Mouse (Mus musculus) limb, embryonic 13.5 days (tissue): Measurements from ENCODE around the gene Olfr68. TPM values are rescaled to one million over a fixed set of nuclear protein-coding genes. Genes with fewer than 3 reads are reported as not detected.
"Not testable (repeated sequence)": the region's sequence is repeated elsewhere in the genome, so short reads cannot be mapped to it uniquely, and the experiment has no call there.

ENCODE experiments used
- ATAC-seq: fragments of 200-750 bp; cut with Nextera tagmentation; 2 replicates; pipeline ENCODE4 v1.8.0; 2017; ENCODE audit warnings: low read depth, moderate number of reproducible peaks, moderate TSS enrichment; ENCODE audit not compliant: low FRiP score
- H3K27ac ChIP-seq: fragments of 300-500 bp; sonication (generic); 2 replicates; pipeline ENCODE4 v1.5.1; 2015; ENCODE audit warnings: inconsistent platforms, mild to moderate bottlenecking, moderate library complexity
- H3K27me3 ChIP-seq: fragments of 300-500 bp; sonication (generic); 2 replicates; pipeline ENCODE4 v1.6.1; 2015; ENCODE audit warnings: mild to moderate bottlenecking, inconsistent platforms
- H3K36me3 ChIP-seq: fragments of 300-500 bp; sonication (generic); 2 replicates; pipeline ENCODE4 v1.6.1; 2015; ENCODE audit warnings: inconsistent platforms, mild to moderate bottlenecking, moderate library complexity
- H3K4me1 ChIP-seq: fragments of 300-500 bp; sonication (generic); 2 replicates; pipeline ENCODE4 v1.6.1; 2015; ENCODE audit warnings: inconsistent platforms
- H3K4me2 ChIP-seq: fragments of 300-500 bp; sonication (generic); replicated peaks from 2 replicates; pipeline ENCODE4 v1.6.1; 2015; ENCODE audit warnings: inconsistent platforms, mild to moderate bottlenecking, moderate library complexity
- H3K4me3 ChIP-seq: fragments of 300-500 bp; sonication (generic); 2 replicates; pipeline ENCODE4 v1.5.1; 2015; ENCODE audit warnings: moderate library complexity, mild to moderate bottlenecking, inconsistent platforms
- H3K9ac ChIP-seq: fragments of 300-500 bp; sonication (generic); 2 replicates; pipeline ENCODE4 v1.6.1; 2015; ENCODE audit warnings: mild to moderate bottlenecking, inconsistent platforms
- H3K9me3 ChIP-seq: fragments of 300-500 bp; sonication (generic); 2 replicates; pipeline ENCODE4 v1.6.1; 2016; ENCODE audit warnings: inconsistent platforms
- WGBS: fragments of 180-500 bp; shearing (Covaris S2); methylation state at CpG from one replicate; pipeline ENCODE4 v1.1.7; 2015; 5-methylcytosine and 5-hydroxymethylcytosine counted together
- polyA plus RNA-seq: library from polyadenylated mRNA; unstranded; fragments of >200 nt; fragmentation: Nextera tagmentation; extraction: Ambion mirVana; gene quantifications from 2 replicates; pipeline ENCODE4 v1.2.1, GENCODE M21; 2015

Olfr68 gene
- not detected in 2 replicates for polyA plus RNA-seq

DNA sequence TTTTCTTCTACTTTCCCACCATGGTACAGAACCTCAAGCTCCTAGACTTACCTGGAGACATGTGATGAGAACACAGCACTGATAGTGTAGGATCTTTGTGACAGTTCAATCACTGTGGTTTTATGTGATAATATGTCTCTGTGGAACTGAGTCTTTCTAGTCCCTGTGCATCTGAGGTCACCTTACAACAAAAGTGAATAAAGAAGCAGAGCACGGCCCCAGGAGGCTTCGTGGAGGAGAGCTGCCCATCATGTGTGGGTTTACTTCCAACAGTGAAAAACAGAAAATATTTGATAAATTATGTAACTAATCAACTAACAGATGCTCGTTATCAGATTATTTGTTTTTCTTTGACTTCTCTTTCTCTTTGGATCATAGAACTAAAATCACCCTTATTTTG, at the start of gene Olfr68:
Gene Olfr68, minus strand, starts transcription at position 101 of the 400 bp plus-strand sequence.
- Histone ChIP-seq H3K27ac (no peak within 1 kb of the TSS), H3K4me2 (no peak within 1 kb of the TSS), H3K36me3 (no peaks in the 10 kb centered on the region), H3K9me3 (no peaks in the 10 kb centered on the region), H3K27me3 (no peaks in the 10 kb centered on the region), H3K4me3 (no peak within 1 kb of the TSS), H3K9ac (no peak within 1 kb of the TSS), H3K4me1 (no peaks in the 10 kb centered on the region)
- WGBS = 79% methylated on average over 3 of the region's 3 CpGs
- ATAC-seq = no peak

GRCm38 (mm10) chr7:103827808-103828207, 48.3 kb upstream of the Olfr68 start, which contains the start of gene Hbb-bs:
TSS of gene Hbb-bs (minus strand) at chr7:103828096.
- ATAC-seq = no peak
- H3K4me2 ChIP-seq = no peak within 1 kb of the TSS
- 86% methylated on average over 4 of the region's 4 CpGs for WGBS

DNA sequence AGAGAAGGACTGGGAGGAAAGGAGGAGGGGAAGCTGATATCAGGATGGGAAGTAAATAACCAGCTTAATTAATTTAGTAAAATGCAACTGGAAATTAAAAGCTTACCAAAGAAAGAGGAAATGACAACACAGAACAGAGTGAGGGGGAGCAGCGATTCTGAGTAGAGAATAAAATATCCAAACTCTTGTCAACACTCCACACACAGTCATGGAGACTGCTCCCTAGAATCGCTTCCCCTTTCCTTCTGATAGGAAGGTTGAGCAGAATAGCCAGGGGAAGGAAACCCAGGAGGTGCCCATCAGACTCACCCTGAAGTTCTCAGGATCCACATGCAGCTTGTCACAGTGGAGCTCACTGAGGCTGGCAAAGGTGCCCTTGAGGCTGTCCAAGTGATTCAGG, 47.6 kb upstream of the Olfr68 start:
- not testable (repeated sequence) for H3K27ac ChIP-seq, H3K4me3 ChIP-seq, H3K9ac ChIP-seq, H3K36me3 ChIP-seq, H3K4me1 ChIP-seq, H3K27me3 ChIP-seq, H3K9me3 ChIP-seq, H3K4me2 ChIP-seq, ATAC-seq
- no CpG with 5 or more reads among the region's 2 CpGs for WGBS

More at GRCm38 (mm10) chr7:103827808-103828207, 48.3 kb upstream of the Olfr68 start, which contains the start of gene Hbb-bs:
- Histone ChIP-seq H3K9me3 (no peaks in the 10 kb centered on the region), H3K27ac (no peak within 1 kb of the TSS), H3K4me1 (no peaks in the 10 kb centered on the region), H3K27me3 (no peaks in the 10 kb centered on the region), H3K36me3 (no peaks in the 10 kb centered on the region), H3K9ac (no peak within 1 kb of the TSS), H3K4me3 (no peak within 1 kb of the TSS)

- Histone ChIP-seq H3K4me2 (no peak overlapping the region), H3K4me3 (no peak overlapping the region), H3K36me3 (no peaks in the 10 kb centered on the region), H3K9ac (no peak overlapping the region), H3K27me3 (no peaks in the 10 kb centered on the region), H3K4me1 (no peaks in the 10 kb centered on the region), H3K9me3 (no peaks in the 10 kb centered on the region), H3K27ac (no peak overlapping the region)
- WGBS = 66% methylated on average over 3 of the region's 3 CpGs
- ATAC-seq = no peak
Measured at GRCm38 (mm10) chr7:103826255-103826887, 46.9 kb upstream of the Olfr68 start.

- no peaks in the 10 kb centered on the region for H3K9me3 ChIP-seq
- no peak overlapping the region for H3K4me2 ChIP-seq
- H3K27ac ChIP-seq = no peak overlapping the region
- 90% methylated on average over 3 of the region's 3 CpGs for WGBS
- H3K4me3 ChIP-seq = no peak overlapping the region
- ATAC-seq = no peak
- no peaks in the 10 kb centered on the region for H3K27me3 ChIP-seq
- H3K36me3 ChIP-seq = no peaks in the 10 kb centered on the region
- no peaks in the 10 kb centered on the region for H3K4me1 ChIP-seq
- H3K9ac ChIP-seq = no peak overlapping the region
Measured at GRCm38 (mm10) chr7:103825536-103826254, 46.2 kb upstream of the Olfr68 start.

DNA sequence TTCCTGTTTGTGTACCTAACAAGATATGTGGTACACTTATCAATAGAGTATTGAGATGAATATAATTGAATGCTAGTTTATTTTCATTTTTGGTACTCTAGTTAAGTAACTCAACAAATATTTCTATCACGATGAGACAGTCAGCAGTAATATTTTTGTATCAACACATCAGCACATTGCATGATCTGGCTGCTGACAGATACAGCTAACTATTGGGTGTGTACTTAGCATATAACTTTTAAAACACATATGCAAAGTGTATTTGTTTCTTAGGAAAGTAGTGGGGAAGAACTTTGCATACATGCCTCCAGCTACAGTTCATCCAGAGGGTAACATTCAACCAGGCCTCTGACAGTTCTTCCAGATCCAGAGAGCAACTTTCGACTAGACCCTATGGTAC, 45.1 kb upstream of the Olfr68 start:
- no peak overlapping the region for H3K4me3 ChIP-seq
- H3K36me3 ChIP-seq = no peaks in the 10 kb centered on the region
- no peaks in the 10 kb centered on the region for H3K4me1 ChIP-seq
- H3K9ac ChIP-seq = no peak overlapping the region
- H3K27me3 ChIP-seq = no peaks in the 10 kb centered on the region
- no peak overlapping the region for H3K27ac ChIP-seq
- no peaks in the 10 kb centered on the region for H3K9me3 ChIP-seq
- WGBS = 84% methylated on average over 2 of the region's 2 CpGs
- H3K4me2 ChIP-seq = no peak overlapping the region
- ATAC-seq = no peak

DNA sequence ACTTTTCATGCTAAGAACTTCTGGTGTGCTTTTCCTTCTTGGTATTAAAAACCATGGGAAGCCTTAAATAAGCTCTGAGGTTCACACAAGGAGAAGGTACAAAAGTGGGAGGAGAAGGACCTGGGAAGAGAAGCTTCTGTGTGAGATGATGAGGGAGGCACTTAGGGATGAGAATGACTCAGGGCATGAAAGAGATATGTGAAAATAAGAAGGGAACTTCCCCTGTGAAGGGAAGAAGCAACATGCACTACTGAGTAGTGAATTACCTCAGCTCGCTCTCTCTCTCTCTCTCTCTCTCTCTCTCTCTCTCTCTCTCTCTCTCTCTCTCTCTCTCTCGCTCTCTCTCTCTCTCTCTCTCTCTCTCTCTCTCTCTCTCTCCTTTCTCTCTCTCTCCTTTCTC, 35.6 kb upstream of the Olfr68 start:
- H3K4me3 ChIP-seq, H3K4me1 ChIP-seq, H3K4me2 ChIP-seq, H3K9me3 ChIP-seq, H3K27ac ChIP-seq, H3K27me3 ChIP-seq, H3K36me3 ChIP-seq, ATAC-seq, H3K9ac ChIP-seq: not testable (repeated sequence)
- WGBS = 67% methylated on average over 1 of the region's 2 CpGs

DNA sequence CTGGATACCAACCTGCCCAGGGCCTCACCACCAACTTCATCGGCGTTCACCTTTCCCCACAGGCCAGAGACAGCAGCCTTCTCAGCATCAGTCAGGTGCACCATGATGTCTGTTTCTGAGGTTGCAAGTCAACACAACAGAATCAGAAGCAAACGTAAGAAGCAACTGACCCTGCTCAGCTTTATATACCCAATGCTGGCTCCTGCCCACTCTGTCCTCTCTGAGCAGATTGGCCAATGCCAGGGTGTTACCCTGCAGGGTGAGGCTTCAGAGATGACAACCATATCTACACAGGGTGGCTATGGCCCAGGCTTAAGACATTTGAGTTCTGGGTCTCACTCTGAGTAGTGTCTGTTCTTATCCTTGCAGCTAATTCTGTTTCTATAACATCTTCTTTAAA, 34.3 kb upstream of the Olfr68 start, which contains the start of gene Hbb-bt:
Gene Hbb-bt, minus strand, starts transcription at position 231 of the 400 bp plus-strand sequence.
- H3K27ac ChIP-seq = no peak within 1 kb of the TSS
- no peaks in the 10 kb centered on the region for H3K36me3 ChIP-seq
- H3K9ac ChIP-seq = no peak within 1 kb of the TSS
- H3K27me3 ChIP-seq = no peaks in the 10 kb centered on the region
- no peaks in the 10 kb centered on the region for H3K4me1 ChIP-seq
- no peak within 1 kb of the TSS for H3K4me2 ChIP-seq
- no peak for ATAC-seq
- H3K4me3 ChIP-seq = no peak within 1 kb of the TSS
- H3K9me3 ChIP-seq = no peaks in the 10 kb centered on the region
- 79% methylated on average over 3 of the region's 3 CpGs for WGBS

DNA sequence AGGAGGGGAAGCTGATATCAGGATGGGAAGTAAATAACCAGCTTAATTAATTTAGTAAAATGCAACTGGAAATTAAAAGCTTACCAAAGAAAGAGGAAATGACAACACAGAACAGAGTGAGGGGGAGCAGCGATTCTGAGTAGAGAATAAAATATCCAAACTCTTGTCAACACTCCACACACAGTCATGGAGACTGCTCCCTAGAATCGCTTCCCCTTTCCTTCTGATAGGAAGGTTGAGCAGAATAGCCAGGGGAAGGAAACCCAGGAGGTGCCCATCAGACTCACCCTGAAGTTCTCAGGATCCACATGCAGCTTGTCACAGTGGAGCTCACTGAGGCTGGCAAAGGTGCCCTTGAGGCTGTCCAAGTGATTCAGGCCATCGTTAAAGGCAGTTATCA, 33.7 kb upstream of the Olfr68 start:
- WGBS = no CpG with 5 or more reads among the region's 3 CpGs
- not testable (repeated sequence) for H3K27ac ChIP-seq, ATAC-seq, H3K4me3 ChIP-seq, H3K4me1 ChIP-seq, H3K9me3 ChIP-seq, H3K9ac ChIP-seq, H3K27me3 ChIP-seq, H3K4me2 ChIP-seq, H3K36me3 ChIP-seq

- WGBS = 69% methylated on average over 1 of the region's 1 CpGs
- Histone ChIP-seq H3K36me3 (no peaks in the 10 kb centered on the region), H3K4me1 (no peaks in the 10 kb centered on the region), H3K9ac (no peak overlapping the region), H3K4me2 (no peak overlapping the region), H3K4me3 (no peak overlapping the region), H3K9me3 (no peaks in the 10 kb centered on the region), H3K27me3 (no peaks in the 10 kb centered on the region), H3K27ac (no peak overlapping the region)
- no peak for ATAC-seq
Measured at GRCm38 (mm10) chr7:103812174-103812573, 32.7 kb upstream of the Olfr68 start.

- Histone ChIP-seq H3K36me3 (no peaks in the 10 kb centered on the region), H3K9me3 (no peaks in the 10 kb centered on the region), H3K4me1 (no peaks in the 10 kb centered on the region), H3K4me2 (no peak overlapping the region), H3K27me3 (no peaks in the 10 kb centered on the region), H3K9ac (no peak overlapping the region), H3K4me3 (no peak overlapping the region), H3K27ac (no peak overlapping the region)
- 88% methylated on average over 1 of the region's 1 CpGs for WGBS
- no peak for ATAC-seq
Measured at GRCm38 (mm10) chr7:103811223-103811845, 31.8 kb upstream of the Olfr68 start.

- Histone ChIP-seq H3K9me3 (no peaks in the 10 kb centered on the region), H3K4me3 (no peak overlapping the region), H3K4me2 (no peak overlapping the region), H3K4me1 (no peaks in the 10 kb centered on the region), H3K36me3 (no peaks in the 10 kb centered on the region), H3K27ac (no peak overlapping the region), H3K9ac (no peak overlapping the region), H3K27me3 (no peaks in the 10 kb centered on the region)
- 80% methylated on average over 3 of the region's 3 CpGs for WGBS
- ATAC-seq = no peak
Measured at GRCm38 (mm10) chr7:103810746-103811145, 31.2 kb upstream of the Olfr68 start.
